Mouse (Mus musculus) CD8-positive naive resting alpha-beta T cell, adult 57 days (primary cell): ENCODE measurements around the gene Polq. TPM values are rescaled to one million over a fixed set of nuclear protein-coding genes. Genes with fewer than 3 reads are reported as not detected.

ENCODE experiments used
- total RNA-seq: library from RNA; stranded (reverse); gene quantifications from one replicate; pipeline ENCODE4 v1.2.4, GENCODE M21; 2023

The Polq gene
- total RNA-seq, result 4.2 TPM

GRCm38 (mm10) chr16:37011061-37011921 lies at the start of gene Polq:
Gene Polq, plus strand, starts transcription at chr16:37011786.

DNA sequence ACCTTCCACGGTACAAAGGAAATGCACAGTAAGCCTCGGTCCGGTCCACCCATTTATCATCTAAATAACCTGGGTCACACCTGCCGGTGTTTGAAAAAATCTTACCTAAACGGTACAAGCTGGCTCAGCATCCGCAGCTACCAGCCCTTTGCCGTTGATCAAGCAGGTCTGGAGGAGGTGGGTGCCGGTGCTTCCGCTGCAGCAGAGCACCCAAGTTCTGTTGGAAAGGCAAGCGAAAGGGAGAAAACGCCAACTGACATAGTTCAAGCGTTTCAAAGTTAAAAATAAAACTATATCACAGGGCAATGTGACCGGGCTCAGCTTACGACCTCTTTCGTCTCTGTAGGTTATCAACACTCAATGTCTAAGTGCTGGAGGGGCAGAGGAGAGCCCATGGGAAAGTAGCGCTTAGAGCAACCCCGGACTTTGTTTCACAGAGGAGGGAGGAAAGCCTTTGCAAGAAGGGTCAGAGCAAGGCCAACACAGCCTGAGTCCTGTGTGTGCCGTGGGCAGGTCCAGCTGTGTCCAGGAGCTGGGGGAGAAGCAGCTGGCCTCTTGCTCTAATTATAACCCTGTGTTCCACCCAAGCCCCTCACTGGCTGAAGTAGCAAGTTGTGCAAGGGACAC lies 21.5 kb upstream of the Polq start, which contains the start of gene Fbxo40:
Gene Fbxo40, minus strand, starts transcription at position 469 of the 627 bp plus-strand sequence.

Other genes with a start within 250 kb of the Polq start
- 37.8 TPM for gene Slc15a2, start 226.8 kb upstream of the Polq start, total RNA-seq
- gene Iqcb1, start 183.4 kb upstream of the Polq start, total RNA-seq, result 35.8 TPM
- 3.7 TPM for gene Eaf2, start 136.8 kb upstream of the Polq start, total RNA-seq
- gene Golgb1, start 136.6 kb upstream of the Polq start, total RNA-seq, result 35.2 TPM
- gene Hcls1, start 76.8 kb upstream of the Polq start, total RNA-seq, result 169 TPM
- not detected for gene Fbxo40, start 21.3 kb upstream of the Polq start, total RNA-seq